Mouse (Mus musculus): ENCODE data around the gene Hoxb7.

Hoxb7 gene

DNA sequence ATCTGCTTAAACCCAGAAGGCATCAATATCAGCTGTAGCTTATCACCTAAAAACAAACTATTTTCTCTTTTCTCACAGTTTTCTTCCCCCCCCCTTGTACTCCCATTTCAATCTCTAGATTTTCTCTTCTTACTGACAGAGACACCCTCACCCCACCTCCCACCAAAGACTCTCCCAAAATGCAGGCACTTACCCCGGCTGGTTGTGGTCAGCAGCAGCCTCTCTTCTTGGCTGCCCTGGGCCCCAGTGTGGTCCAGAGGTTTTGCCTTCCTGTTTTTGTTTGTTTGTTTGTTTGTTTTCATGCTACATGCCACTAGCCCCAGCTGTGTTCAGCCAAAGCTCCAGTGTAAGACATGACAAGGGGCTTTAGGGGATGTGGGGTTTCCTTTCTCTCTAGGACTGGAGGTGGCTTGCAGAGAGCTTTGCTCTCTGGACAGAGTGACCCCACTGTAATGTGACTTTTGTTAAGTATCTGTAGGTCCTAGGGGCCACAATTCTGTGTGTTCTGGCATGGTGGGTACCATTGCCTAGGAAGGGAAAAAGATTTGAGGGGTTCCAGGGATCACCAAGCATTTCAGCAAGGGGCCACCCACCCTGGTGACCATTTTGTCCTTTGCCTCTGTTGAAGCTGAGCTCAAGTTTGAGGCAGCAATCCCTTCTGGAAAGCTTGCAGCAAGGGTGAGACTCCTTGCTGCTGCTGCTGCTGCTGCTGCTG, 18.2 kb upstream of the Hoxb7 start:
- no peak for ATAC-seq (ENCODE audit: low TSS enrichment)

DNA sequence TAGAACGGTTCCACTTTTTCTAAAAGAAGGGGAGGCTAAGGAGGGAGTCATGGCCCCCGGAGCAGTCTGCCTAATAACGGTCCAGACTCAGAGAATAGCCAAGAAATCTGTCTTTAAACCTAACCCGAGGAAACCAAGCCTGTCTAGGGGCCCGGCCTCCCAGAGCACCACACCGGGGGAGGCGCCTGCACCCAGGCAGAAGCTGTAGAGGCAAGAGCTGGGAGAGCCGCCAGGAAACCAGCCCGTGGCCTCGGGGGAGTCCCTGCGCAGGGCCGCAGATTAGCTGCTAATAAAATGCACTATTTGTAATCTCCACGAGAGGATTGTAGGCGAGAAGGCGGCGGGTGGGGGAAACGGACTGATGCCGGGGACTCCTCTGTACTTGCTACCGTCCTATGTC, 16.6 kb upstream of the Hoxb7 start:
- ATAC-seq (ENCODE audit: low TSS enrichment): no peak

DNA sequence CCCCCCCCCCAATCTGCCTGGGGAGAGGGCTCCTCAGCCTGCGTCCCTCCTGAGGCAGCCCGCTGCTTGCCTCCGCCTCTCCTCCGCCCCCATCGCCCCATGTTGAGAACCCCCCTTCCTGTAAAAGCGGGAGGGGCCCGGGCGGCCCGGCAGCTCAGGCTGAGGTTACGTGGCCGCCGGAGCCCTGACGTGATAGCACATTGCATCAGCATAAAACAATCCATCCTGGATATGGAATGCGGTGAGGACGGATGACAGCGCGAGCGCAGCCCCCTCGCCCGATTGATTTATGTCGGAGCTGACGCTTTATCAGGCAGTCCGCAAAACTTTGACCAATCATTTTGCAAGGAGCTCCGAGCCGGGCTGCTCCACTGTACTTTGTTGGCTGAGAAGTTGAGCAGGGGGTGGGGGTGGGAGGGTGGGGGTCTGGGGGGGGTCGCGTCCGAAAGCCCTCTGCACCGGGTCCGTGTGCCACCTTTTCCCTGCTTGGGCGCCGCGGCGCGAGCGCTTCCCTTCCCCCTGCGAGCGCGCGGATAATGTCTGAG, 15.4 kb upstream of the Hoxb7 start, which contains the start of gene Hoxb9:
Gene Hoxb9, plus strand, starts transcription at position 462 of the 545 bp plus-strand sequence.
- no peak for ATAC-seq (ENCODE audit: low TSS enrichment)

DNA sequence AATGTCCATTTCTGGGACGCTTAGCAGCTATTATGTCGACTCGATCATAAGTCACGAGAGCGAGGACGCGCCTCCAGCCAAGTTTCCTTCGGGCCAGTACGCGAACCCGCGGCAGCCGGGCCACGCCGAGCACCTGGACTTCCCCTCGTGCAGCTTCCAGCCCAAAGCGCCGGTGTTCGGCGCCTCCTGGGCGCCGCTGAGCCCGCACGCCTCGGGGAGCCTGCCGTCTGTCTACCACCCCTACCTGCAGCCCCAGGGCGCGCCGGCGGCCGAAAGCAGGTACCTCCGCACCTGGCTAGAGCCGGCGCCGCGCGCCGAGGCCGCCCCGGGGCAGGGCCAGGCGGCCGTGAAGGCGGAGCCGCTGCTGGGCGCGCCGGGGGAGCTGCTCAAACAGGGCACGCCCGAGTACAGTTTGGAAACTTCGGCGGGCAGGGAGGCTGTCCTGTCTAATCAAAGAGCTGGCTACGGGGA, 14.8 kb upstream of the Hoxb7 start:
- no peak for ATAC-seq (ENCODE audit: low TSS enrichment)

DNA sequence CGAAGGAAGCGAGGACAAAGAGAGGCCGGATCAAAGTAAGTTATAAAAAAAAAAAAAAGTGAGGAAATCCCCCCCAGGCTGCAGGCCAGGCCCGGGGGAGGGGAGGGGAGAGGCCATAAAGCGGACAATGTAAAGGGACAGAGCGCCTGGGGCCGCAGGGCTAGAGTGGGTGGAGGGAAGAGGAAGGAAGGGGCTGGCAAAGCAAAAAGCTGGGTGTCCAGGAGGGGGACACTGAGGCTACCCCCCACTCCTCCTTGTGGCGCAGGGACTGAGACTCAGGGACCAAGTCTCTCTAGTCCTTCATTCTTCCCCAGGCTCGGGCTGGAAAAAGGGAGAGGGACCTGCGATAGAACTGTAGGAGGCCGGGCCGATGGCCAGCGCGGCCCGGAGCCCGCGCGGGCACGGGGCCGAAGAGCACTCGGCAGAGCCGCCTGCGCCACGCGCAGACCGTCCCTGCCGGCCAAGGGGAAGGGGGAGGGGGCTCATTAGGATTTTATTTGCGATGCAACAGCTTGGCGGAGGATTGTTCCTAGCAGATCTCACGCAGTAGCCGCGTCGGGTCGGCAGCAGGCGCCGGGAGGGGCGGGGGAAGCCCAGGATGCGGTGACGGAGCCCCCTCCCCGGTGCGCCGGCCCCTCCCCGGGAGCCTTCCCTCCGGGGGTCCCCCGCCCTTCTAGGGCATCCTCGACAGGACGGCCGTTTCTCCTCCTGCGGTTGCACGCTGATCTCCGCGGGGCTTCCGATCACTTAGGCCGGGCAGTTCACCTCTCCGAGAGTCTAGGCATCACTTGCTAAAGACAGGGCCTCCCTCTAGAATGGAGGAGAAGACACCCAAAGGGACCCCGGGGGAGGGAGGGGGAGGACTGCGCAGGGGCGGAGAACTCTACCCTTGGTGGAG, 14.2 kb upstream of the Hoxb7 start:
- ATAC-seq (ENCODE audit: low TSS enrichment): no peak

DNA sequence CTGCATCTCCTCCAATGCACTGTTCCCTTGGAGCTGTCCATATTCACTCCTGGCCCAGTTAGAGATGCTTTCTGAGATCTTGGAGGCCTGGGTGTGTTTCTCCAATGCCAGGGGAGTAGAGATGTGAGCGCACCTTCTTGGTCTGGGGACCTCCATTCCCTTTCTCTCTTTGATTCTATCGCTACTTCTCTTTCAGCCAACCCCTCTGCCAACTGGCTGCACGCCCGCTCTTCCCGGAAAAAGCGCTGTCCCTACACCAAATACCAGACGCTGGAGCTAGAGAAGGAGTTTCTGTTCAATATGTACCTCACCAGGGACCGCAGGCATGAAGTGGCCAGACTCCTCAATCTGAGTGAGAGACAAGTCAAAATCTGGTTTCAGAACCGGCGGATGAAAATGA, 12.0 kb upstream of the Hoxb7 start:
- no peak for ATAC-seq (ENCODE audit: low TSS enrichment)

DNA sequence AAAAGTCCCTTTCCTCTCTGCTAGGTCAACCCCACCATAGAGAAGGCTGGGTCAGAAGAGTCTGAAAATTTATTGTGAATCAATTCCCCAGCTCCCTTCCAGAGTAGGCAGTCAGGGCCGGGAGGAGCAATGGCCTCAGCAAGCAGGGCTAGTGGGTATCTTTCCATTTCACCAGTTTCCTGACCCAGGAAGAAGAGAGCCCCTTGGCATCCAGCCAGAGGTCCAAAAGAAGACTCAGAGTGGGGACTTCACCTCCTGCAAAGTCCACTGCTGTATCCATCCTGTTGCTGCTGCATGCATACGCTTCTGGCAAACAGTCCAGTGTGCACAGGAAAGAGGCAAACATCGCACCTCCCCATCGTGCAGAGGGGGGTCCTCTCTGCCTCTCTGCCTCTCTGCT, 10.5 kb upstream of the Hoxb7 start:
- no peak for ATAC-seq (ENCODE audit: low TSS enrichment)

DNA sequence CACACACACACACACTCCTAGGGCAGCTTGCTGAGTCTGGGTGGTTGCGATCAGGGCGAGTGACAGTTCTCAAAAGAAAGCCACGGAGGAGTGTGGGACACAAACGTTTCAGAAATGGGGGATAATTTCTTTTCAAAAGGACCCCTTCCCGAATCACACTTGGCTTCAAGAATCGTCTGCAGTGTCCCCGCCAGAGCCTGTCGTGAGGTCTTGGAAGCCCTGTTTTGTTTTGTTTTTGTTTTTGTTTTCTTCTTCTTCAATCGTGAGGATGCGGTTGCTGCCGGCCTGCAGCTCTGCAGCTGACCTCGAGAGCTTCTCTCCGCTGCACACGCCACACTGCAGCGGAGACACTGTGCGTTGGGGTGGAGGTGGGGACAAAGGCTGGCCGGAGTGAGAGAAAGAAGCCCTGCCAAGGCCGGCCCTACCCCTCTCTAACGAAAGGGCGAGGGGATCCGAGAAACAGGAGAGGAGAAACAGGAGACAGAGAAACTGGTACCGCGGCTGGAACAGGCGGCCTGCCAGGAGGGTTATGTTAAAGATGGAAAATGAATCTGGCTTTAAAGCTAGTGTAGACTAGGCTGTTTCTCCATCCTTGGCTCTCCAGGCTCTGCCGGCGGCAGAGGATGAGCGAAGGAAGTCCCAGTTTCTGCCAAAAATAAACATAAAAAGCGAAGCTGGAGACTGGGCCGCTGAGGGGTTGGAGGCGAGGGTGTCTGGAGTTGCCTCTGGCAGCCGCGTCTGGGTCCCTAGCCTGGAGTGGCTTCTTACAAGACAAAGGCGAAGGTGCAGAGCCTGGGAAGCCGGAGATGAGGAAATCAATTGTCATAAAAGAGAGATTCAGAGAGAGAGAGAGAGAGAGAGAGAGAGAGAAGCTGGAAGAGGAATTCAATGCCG, 9.0 kb upstream of the Hoxb7 start:
- no peak for ATAC-seq (ENCODE audit: low TSS enrichment)

DNA sequence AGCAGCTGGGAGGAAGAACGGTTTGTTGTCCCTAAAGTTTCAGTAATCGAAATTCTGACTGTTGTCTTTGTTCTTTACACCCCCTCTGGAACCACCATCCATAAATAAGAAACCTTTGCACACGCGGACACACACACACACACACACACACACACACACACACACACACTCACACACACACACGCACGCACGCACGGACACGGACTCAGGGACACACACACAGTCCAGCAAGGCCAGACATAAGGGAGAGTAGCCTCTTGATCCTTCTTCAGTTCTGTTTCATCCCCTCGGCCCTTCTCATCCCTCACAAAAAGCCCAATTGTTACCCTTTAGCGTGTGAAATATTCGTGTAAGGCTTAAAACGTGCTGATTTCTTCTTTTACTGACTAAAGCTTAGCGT, 8.1 kb upstream of the Hoxb7 start:
- ATAC-seq (ENCODE audit: low TSS enrichment): no peak

DNA sequence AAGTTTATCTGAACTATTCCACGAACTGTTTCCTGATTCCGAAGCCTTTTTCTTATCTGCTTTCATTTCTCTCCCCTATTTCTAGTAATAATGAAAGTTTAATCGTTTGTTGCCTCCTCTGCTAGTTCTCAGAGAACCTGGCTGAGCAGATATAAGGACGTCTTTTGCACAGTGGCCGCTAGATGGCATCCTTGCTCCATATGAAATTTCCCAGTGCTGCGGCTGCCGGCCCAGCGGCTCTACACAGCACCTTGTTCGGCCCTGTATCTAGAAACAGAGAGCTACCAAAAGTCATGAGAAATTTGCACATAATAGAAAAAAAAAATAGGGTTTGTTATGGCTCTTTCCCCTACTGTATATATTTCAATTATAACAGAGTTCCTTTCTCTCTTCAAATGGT, 7.7 kb upstream of the Hoxb7 start:
- ATAC-seq (ENCODE audit: low TSS enrichment): peak; percentile 74; the same call in 1 of the 2 replicates

DNA sequence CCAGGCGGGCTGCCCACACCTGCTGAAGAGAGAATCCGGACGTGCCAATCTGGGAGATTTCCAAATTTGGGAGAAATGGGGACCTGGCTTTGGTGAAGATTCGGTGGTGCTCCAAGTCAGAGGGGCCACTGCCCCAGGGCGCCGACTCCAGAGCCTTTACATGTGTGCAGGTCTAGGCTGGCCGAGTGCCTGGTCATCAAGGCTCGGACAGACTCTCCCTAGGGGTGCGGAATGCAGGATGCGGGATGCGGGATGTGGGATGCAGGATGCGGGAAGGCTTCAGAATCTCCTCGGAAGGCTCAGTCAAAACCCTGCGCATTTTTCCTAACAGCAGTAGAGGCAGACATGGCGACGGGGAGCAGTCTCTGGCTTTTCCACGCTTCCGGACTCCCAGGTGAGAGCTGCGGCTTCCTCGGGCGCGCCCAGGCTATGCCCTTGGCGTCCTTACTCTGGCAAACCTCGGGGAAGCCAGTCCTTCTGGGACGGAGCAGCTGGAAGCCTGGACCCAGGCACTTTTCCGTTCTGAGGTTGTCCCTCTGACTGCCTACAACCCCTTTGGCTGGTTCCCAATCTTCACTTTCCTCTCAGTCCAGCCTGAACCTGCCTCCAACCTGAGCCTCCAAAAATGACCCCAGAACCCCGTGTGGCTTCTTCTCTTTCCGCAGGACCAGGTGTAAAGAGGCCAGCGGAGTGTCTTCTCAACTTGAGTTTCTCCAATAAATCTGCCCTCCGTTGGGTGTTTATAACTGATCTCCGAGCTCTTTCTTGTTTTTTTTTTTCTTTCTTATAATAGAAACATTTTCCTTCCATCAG, 6.8 kb upstream of the Hoxb7 start:
- no peak for ATAC-seq (ENCODE audit: low TSS enrichment)

DNA sequence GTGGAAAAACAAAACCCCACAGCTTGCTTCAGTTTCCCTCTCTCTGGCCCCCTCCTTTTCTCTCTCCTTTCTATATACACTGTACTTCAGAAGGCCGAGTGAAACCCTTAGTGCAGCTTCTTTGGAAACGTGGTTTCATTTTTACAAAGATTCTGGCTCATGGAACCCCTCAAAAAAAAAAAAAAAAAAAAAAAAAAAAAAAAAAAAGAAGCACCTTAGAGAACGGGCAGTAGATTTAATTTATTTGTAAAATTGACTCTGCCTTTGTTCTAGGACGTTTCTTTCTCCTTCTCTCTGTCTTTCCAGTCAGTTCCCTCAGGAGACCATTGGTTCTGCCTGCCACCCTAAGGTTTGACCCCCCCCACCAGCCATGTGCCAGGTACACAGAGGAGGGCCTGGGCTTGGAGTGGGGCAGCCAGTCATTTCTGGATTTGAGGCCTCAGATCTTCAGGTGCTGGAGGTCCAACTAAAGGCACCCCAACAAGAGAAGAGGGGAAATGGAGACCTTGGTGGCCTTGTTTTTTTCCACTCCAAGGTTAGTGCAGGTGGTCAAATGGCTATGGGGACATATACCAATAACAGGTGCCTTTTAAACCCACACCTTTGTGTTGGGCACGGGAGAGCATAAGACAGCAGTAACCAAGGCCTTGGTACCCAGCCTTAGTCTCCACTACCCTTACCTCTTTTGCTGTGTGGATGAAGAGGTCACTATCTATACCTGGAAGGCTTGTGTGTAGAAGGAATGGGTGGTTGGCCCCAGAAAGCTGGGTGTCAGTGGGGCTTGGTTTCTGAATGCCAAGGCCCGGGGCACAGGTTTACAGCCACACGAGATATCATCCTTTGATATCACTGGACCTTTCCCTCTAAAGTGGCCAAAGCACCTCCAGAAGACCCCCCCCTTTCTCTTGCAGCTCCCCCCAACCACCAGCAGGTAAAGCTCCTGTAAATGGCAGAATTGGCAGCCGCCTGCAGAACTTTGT, 5.7 kb upstream of the Hoxb7 start:
- ATAC-seq (ENCODE audit: low TSS enrichment): no peak

DNA sequence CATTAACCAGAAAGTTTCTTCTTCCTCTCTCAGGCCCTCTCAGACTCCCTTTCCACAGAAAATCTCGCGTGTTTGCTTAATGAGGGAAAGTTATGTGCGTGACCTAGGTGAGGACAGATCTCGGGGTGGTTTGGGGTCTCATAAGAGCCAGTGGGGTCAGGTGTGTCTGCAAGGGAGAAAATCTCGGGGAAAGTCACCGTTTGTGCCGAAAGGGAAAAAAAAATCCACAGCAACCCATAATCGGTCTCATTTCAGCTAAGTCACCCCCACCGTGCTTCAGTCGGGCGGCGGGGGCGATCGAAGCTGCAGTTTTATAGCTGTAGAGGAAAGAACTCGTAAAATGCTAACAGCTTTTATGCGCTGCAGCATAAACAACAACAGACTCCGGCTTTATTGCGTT, 5.0 kb upstream of the Hoxb7 start:
- no peak for ATAC-seq (ENCODE audit: low TSS enrichment)

DNA sequence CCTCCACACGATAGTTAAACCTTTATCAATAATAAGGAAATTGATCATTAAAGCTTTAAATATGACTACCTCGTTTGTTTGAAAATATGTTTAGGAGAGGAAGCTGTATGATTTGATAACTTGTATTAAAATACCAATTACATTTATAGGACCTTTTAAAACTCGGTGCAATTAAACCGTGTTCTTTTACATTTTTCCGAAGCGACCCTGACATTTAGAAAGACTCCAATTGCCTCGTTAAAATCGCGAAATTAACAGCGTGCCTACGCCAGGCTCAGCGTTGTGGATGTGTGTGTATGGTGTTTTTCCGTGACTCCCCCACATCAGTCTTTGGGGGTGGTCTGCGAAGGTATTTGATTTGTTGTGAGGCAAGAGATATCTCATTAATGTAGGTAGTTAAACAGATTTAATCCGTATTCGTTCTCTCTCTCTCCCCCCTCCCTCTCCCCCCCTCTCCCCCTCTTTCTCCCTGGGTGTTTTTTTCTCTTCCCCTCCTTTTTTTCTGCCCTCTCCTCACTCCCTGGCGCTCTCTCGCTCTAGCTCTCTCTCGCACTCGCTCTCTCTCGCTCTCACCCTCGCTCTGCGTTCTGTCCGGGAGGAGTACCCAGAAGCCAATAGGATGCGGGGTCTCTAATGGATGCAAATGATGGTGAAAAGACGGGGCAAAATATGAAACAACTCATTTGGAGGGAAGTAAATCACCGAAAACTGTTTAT, 4.4 kb upstream of the Hoxb7 start, which contains the start of gene Hoxb8:
Gene Hoxb8, plus strand, starts transcription at position 51 of the 716 bp plus-strand sequence.
- ATAC-seq (ENCODE audit: low TSS enrichment): no peak

DNA sequence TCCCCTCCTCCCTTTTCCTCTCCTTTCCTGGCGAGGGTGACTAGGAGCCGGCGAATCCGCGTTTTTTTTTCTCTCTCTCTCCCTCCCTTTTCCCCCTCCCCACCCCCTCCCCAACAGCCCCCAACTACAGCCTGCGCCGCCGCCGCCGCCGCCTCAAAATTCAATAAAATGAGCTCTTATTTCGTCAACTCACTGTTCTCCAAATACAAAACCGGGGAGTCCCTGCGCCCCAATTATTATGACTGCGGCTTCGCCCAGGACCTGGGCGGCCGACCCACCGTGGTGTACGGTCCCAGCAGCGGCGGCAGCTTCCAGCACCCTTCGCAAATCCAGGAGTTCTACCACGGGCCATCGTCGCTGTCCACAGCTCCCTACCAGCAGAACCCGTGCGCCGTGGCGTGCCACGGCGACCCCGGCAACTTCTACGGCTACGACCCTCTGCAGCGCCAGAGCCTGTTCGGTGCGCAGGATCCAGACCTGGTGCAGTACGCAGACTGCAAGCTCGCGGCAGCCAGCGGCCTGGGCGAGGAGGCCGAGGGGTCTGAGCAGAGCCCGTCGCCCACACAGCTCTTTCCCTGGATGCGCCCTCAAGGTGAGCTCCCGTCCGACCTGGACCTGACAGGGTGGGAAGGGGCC, 3.5 kb upstream of the Hoxb7 start:
- ATAC-seq (ENCODE audit: low TSS enrichment): no peak

DNA sequence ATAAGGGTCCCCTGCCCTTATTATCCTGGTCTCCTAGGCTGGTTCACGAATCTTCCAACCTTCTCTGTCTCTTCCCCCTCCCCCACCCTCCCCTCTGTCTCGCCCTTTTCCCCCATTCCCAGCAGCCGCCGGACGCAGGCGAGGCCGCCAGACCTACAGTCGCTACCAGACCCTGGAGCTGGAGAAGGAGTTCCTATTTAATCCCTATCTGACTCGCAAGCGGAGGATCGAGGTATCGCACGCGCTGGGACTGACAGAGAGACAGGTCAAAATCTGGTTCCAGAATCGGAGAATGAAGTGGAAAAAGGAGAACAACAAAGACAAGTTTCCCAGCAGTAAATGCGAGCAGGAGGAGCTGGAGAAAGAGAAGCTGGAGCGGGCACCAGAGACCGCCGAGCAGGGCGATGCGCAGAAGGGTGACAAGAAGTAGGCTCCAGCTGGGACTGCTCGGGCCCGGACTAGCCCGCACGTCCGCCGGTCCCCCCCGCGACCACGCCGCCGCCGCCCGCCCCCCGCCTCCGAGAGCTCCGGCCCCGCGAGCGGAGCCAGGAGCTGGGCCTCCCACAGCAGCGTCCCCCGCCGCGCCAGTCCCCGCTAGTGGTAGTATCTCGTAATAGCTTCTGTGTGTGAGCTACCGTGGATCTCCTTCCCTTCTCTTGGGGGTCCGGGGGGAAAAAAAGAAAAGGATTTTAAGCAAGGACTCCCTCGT, 2.2 kb upstream of the Hoxb7 start:
- no peak for ATAC-seq (ENCODE audit: low TSS enrichment)
